Mouse (Mus musculus) monocyte, adult 5-6 weeks (primary cell): ENCODE results near the gene Gjb2. TPM values are rescaled to one million over a fixed set of nuclear protein-coding genes. Genes with fewer than 3 reads are reported as not detected.

ENCODE experiments used
- ATAC-seq: fragments of 153-309, 156-312 bp; replicated peaks from 2 replicates; pipeline ENCODE4 v1.8.0; 2017; ENCODE audit warnings: mild to moderate bottlenecking; ENCODE audit not compliant: low TSS enrichment, insufficient number of reproducible peaks, severe bottlenecking, poor library complexity, low FRiP score
- total RNA-seq: library from RNA; stranded (forward); fragments of 200-1000, 200-491, 200-594 nt; gene quantifications from 3 replicates; pipeline ENCODE4 v1.2.3, GENCODE M21; 2017

The Gjb2 gene
- 8.2 to 9.6 TPM (median 9.0 TPM) in 3 replicates for total RNA-seq

DNA sequence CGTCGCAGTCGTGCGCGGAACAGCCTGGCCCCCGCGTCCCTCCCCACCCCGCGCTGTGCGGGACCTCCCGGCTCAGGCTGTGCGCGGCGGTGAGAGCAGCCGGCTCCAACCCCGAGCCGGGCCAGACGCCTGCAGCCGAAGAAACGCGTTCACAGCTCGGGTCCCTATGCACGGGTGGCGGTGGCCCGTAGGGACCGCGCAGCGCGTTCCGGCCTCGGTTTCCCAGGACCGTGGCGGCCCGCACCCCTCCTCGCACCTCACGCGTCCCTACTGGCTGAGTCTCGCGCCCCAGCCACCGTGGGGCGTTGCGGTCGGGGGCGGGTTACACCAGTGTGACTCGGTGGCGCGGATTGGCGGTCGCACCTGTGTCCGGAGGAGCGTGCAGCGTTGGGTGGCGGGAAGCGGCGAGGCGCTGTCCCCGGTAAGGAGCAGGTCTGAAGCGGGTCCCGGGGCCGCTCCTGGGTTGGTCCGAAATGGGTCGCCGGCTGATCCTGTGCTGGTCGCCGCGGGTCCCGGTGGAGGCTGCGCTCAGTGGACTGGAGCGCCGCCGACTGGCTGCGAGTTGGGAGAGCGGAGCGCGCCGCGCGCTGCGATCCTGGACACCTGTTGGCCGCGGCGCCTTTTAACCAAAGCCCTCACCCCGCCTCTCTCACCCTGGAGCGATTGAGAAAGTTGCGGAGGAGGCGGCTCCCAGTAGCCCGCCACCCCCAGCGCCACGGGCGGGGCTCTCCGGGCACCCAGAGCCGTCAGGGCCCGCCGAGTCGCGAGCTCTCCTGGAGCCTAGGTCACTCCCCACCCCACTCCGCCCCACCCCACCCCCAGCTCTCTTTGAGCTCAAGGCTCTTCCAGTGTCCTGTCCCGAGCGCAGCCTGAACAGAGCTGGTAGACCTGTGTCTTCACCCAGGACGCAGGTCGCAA, at the start of gene Gjb2:
TSS of gene Gjb2 (minus strand) at position 597 of the 918 bp plus-strand sequence.
- ATAC-seq = no peak

DNA sequence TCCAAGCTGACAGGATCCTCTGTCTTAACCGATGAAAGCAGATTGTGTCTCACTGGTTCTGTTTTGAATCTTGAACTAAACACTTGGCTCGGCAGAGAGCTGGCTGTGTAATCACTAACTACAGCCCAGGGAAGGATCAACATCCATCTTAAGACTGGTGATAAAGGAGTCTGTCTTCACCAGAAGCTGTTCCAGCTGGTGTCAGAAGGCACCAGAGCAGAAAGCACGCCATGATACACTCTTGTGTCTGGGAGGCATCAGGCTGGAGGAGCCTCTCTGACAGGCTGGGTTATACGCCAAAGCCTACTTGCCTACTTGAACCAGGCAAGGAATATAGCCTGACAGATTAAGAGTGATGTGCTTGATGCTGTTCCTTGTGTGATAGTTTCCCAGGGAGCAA, 41.2 kb upstream of the Gjb2 start:
- no peak for ATAC-seq

GRCm38 (mm10) chr14:57135265-57135664, 30.8 kb upstream of the Gjb2 start:
- ATAC-seq = no peak

DNA sequence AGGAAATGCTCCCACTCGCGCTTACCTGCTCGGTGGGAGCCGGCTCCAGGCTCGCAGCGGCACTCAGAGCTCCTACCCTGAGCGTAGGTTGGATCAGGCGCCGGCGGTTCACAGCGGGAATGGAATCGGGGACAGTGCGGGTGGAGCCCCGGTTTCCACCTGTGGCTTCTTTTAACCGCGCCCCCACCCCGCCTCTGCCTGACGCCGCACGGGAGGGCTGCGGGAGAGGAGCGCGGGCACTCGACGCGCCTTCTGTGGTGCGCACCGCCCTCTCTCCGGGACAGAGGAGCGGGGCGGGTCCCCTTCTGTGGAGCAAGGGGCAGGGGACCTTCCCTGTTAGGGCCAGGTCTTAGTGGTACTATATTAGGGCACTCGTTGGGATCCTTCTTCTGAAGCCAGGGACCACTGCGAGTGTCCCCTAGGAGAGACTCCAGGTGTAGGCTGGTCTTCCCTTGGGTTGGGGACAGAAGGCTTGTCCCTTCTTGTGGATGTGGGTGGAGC, 28.7 kb upstream of the Gjb2 start, which contains the start of gene Gjb6:
TSS of gene Gjb6 (minus strand) at position 451 of the 501 bp plus-strand sequence.
- ATAC-seq = no peak

- ATAC-seq = no peak
Observed at GRCm38 (mm10) chr14:57127383-57127782, 22.9 kb upstream of the Gjb2 start.

GRCm38 (mm10) chr14:57122295-57122694, 17.8 kb upstream of the Gjb2 start:
- ATAC-seq = no peak

DNA sequence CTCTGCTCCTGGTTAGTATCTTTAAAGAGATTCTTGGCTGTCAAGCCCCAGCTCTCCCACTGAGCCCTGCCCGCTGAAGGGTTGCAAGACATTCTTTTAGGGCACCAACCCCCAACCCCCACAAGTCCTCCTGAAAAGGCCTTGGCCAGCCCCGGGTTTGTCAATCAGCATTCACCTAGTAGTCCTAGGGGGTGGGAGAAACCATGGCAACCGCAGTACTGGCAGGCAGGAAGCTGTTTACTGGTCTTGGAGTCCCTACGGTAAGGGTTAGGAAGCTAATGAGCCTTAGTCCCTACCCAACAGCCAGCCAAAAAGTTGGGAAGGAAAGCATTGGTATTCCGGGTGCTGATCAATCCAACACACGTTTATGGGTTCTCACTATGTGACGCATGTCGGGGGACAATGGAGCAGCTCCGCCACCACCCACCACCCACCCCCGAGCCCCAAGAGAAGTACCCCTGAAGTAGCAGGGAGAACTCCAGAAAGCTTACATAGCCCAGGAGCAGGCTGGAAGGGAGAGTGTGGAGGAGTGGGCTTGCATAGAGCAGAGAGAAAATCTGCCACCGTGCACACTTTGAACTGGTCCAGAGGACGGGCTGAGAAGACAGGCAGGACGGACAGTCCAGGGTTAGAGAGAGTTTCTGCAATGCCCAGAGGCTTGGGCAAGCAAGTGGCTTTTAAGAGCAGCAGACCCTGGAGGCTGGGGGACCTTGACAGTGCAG, 11.5 kb upstream of the Gjb2 start, which contains the start of gene Gm4491:
TSS of gene Gm4491 (minus strand) at position 61 of the 722 bp plus-strand sequence.
- no peak for ATAC-seq

DNA sequence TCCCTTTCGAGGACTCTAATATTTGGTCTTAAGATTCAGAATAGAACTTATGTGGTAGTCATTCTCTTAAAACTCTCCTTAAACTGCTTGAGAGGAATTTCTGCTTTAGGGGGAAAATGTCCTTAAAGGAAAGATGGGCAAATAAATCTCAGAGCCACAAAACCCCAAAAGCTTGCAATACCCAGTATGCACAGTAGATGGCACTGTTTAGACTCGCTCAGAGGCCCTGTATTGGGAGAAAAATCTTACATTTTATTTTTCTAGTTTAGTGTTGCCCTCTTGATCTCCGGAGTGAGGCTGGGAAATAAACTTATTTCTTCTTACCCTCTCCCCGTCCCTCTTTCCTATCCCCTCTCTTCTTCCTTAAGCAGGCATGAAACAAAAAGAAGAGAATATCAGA, 4.7 kb upstream of the Gjb2 start:
- no peak for ATAC-seq

DNA sequence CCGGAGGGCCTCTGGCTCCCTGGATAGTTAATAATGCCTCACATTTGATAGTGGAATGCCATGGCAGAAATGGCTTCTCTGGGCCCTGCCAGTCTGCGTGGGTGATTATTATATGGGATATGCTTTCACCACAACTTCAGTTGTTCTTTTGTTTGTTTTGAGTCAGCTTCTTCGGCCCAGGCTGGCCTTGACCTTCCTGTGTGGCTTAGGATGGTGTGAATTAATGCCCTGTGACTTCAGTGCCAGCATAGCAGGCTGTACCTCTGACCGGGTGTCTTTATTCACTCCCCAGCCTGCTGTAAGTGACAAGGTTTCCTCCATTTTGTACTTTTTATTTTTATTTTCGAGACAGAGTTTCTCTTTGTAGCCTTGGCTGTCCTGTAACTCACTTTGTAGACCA, 3.4 kb upstream of the Gjb2 start:
- ATAC-seq = no peak

DNA sequence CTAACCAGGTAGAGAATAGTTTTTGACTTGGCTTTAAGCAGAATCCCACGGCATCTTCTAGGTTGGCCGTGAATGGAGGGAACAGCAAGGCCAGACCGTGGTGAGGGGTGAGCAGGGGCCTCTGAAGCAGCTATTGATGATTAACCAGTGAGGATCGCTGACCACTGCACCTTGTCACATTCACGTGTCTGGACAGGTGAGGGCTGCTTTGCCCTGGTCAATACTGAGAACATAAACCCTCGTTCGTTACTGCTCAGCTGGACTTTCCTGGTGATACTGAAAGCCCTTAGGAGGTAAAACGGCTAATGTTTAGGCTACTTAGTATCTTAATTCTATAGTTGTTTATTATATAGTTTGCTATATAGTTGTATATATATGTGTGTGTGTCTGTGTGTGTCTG, 2.6 kb upstream of the Gjb2 start:
- no peak for ATAC-seq

GRCm38 (mm10) chr14:57105721-57106120, 1.2 kb upstream of the Gjb2 start:
- no peak for ATAC-seq

DNA sequence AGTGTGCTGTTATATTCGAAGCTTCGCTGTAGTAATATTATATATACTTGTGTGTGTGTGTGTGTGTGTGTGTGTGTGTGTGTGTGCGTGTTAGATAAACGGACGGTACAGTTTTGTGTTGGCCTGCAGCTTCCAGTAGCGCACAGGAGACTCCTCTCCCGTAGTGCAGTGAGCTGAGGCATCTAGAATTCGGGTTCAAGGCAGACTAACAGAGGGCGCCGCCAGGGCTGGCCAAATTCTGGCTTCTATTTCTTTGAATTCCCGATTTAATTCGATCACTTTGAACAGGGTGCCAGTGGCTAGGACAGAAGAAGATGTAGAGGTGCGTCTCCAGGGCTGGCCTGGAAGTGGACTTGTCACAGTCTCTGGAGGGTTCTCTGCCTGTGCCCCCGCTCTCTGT, 609 bp upstream of the Gjb2 start:
- ATAC-seq = no peak

- no peak; the same call in 1 of the 2 replicates for ATAC-seq
Observed at GRCm38 (mm10) chr14:57103711-57104105, 794 bp downstream of the Gjb2 start.

DNA sequence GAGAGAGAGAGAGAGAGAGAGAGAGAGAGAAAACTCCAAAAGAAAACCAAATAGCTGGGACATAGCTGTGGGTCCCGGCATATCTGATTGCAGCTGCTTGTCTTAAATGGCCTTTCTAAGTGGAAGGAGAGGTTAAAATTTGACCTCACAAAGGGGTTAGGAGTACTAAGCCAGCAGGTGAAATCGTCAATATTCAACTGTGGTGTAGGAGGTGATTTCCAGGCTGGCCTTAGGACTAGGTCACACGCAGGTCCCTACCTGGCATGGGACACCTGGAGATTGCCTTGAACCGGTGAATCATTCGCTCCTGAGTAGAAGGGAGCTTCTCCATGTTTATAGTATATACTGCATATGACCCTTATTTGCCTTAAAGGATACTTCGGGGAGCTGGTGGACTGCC, 1.4 kb downstream of the Gjb2 start:
- no peak for ATAC-seq

DNA sequence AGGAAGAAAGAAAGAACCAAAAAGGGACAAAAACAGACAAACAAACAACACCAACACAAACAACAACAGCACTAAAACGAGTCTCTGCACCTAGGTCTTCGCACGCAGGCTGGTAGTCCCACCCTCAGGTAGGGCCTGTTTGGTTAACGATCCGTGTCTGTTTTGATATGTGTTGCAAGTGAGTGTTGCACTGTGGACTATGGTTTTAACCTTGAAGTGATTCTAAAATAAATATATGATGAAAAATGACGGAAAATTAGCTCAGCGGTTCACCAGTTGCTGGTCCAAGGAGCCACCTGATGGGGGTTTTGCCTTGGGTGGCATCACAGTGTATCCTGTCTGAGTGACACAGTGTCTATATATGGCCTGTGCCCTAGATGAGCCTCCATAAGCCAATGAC, 2.9 kb downstream of the Gjb2 start:
- no peak for ATAC-seq

DNA sequence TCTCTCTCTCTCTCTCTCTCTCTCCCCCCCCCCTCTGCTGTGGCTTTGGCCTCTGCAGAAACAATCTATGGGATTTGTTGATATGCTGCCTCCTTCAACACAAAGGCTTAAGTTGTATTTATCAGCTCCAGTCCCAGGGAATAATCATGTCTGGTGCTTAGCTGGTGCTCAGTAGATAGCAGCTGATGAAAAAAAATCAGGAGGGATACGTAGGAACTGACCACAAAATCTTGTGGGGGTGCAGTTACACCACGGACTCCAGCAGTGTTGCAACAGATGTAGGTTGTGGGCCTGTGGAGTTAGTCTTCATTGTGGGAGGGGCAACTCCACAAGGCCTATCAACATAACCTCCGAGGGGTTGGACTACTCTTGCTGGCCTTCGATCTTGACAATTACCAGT, 8.6 kb downstream of the Gjb2 start:
- no peak for ATAC-seq

DNA sequence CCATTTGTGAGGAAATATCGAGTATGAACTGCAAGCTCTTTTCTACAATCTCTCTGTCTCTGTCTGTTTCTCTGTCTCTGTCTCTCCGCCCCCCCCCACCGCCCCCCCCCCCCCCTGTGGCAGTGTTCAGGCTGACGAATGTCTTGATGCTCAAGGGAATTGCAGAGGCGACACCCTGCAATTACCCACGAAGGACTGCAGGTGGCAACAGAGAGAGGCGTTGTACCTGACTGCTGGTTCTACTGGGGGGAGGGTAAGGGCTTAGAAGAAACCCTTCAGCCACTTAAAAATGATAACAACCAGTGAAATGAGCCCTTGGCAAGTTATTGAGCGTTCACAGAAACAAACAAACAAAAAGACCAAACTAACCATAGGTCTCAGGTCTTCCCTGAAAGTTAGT, 11.5 kb downstream of the Gjb2 start:
- no peak; the same call in 1 of the 2 replicates for ATAC-seq

GRCm38 (mm10) chr14:57090001-57090400, 14.5 kb downstream of the Gjb2 start:
- no peak for ATAC-seq

DNA sequence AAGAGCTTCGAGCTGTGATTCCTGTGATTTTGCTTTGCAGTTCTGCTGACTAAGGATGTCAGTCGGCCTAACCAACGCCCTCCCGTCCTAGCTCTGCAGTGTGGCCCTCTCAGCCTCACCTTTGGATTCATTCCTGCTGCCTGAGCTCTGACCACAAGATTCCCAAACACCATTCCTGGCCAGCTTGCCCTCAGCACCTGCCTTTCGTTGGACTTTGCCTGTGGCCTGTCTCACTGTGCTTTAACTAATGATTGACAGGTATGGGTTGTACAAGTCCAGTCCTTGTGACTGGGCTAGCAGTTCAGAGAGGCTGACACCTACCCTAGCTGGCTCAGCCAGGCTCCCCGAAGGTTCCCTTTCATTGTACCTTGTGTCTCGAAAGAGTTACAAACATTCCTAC, 15.4 kb downstream of the Gjb2 start:
- ATAC-seq = no peak; the same call in 1 of the 2 replicates
